Mouse (Mus musculus) forebrain, embryonic 16.5 days (tissue): ENCODE results near the gene Rsl24d1. TPM values are rescaled to one million over a fixed set of nuclear protein-coding genes. Genes with fewer than 3 reads are reported as not detected.
"Not testable (repeated sequence)": the region's sequence is repeated elsewhere in the genome, so short reads cannot be mapped to it uniquely, and the experiment has no call there.

ENCODE experiments used
- ATAC-seq: fragments of 200-750 bp; cut with Nextera tagmentation; 2 replicates; pipeline ENCODE4 v1.8.0; 2017; ENCODE audit warnings: mild to moderate bottlenecking, moderate library complexity
- H3K27ac ChIP-seq: fragments of 300-500 bp; sonication (generic); 2 replicates; pipeline ENCODE4 v1.5.1; 2014; ENCODE audit warnings: low read length, control low read depth
- H3K27me3 ChIP-seq: fragments of 300-500 bp; sonication (generic); replicated peaks from 2 replicates; pipeline ENCODE4 v1.6.1; 2014; ENCODE audit warnings: low read length; ENCODE audit not compliant: control insufficient read depth, insufficient read depth
- H3K36me3 ChIP-seq: fragments of 300-500 bp; sonication (generic); 2 replicates; pipeline ENCODE4 v1.6.1; 2014; ENCODE audit not compliant: control insufficient read depth, insufficient read depth
- H3K4me1 ChIP-seq: fragments of 300-500 bp; sonication (generic); replicated peaks from 2 replicates; pipeline ENCODE4 v1.6.1; 2014; ENCODE audit warnings: low read length; ENCODE audit not compliant: control insufficient read depth, insufficient read depth
- H3K4me2 ChIP-seq: fragments of 300-500 bp; sonication (generic); 2 replicates; pipeline ENCODE4 v1.6.1; 2014; ENCODE audit warnings: mild to moderate bottlenecking, low read length, control low read depth
- H3K4me3 ChIP-seq: fragments of 300-500 bp; sonication (generic); replicated peaks from 2 replicates; pipeline ENCODE4 v1.5.1; 2014; ENCODE audit warnings: mild to moderate bottlenecking, low read length, control low read depth
- H3K9ac ChIP-seq: fragments of 300-500 bp; sonication (generic); replicated peaks from 2 replicates; pipeline ENCODE4 v1.6.1; 2014; ENCODE audit warnings: low read depth, low read length, control low read depth
- H3K9me3 ChIP-seq: fragments of 300-500 bp; sonication (generic); 2 replicates; pipeline ENCODE4 v1.6.1; 2016; ENCODE audit warnings: low read length; ENCODE audit not compliant: control insufficient read depth
- WGBS: fragments of 180-500 bp; shearing (Covaris S2); extraction: QIAGEN DNeasy Blood & Tissue Kit; methylation state at CpG from one replicate; pipeline ENCODE4 v1.1.7; 2014; 5-methylcytosine and 5-hydroxymethylcytosine counted together
- polyA plus RNA-seq: library from polyadenylated mRNA; unstranded; fragments of >200 nt; fragmentation: Nextera tagmentation; extraction: Ambion mirVana; gene quantifications from 2 replicates; pipeline ENCODE4 v1.2.1, GENCODE M21; 2015

Gene Rsl24d1
- polyA plus RNA-seq, 1 experiment from 2014 or later: 118 TPM

GRCm38 (mm10) chr9:73094580-73094979, 18.6 kb upstream of the Rsl24d1 start:
- ATAC-seq: peak; percentile 75
- H3K4me2 ChIP-seq: peak overlapping the region; percentile 23
- no peaks in the 10 kb centered on the region for H3K36me3 ChIP-seq
- no peaks in the 10 kb centered on the region for H3K27me3 ChIP-seq
- H3K9me3 ChIP-seq: no peaks in the 10 kb centered on the region
- H3K4me3 ChIP-seq: no peak overlapping the region
- WGBS: 29% methylated on average over 17 of the region's 17 CpGs
- peaks cover 3% of the 10 kb centered on the region; the same call in 1 of the 2 replicates for H3K4me1 ChIP-seq
- no peak overlapping the region for H3K27ac ChIP-seq
- H3K9ac ChIP-seq: no peak overlapping the region

GRCm38 (mm10) chr9:73097898-73098297, 15.3 kb upstream of the Rsl24d1 start:
- 83% methylated on average over 2 of the region's 2 CpGs for WGBS
- H3K9me3 ChIP-seq: no peaks in the 10 kb centered on the region
- no peak overlapping the region for H3K4me3 ChIP-seq
- ATAC-seq: no peak
- H3K4me2 ChIP-seq: no peak overlapping the region
- H3K9ac ChIP-seq: no peak overlapping the region
- H3K27ac ChIP-seq: no peak overlapping the region
- H3K27me3 ChIP-seq: peaks cover 10% of the 10 kb centered on the region
- peaks cover 3% of the 10 kb centered on the region; the same call in 1 of the 2 replicates for H3K4me1 ChIP-seq
- no peaks in the 10 kb centered on the region for H3K36me3 ChIP-seq

- Histone ChIP-seq H3K9ac (no peak within 1 kb of the TSS), H3K27me3 (peaks cover 25% of the 10 kb centered on the region), H3K4me2 (no peak within 1 kb of the TSS), H3K9me3 (no peaks in the 10 kb centered on the region), H3K27ac (no peak within 1 kb of the TSS), H3K4me3 (no peak within 1 kb of the TSS), H3K36me3 (no peaks in the 10 kb centered on the region), H3K4me1 (peaks cover 6% of the 10 kb centered on the region)
- WGBS: 88% methylated on average over 5 of the region's 5 CpGs
- ATAC-seq: no peak
Measured at GRCm38 (mm10) chr9:73101536-73101935, 11.7 kb upstream of the Rsl24d1 start, which contains the start of gene Khdc3. Khdc3 (plus strand) TSS chr9:73101836.

- 93% methylated on average over 4 of the region's 4 CpGs for WGBS
- H3K4me3 ChIP-seq: peak within 1 kb of the TSS; percentile 35
- H3K27me3 ChIP-seq: peaks cover 25% of the 10 kb centered on the region
Measured at GRCm38 (mm10) chr9:73102181-73102580, 11.0 kb upstream of the Rsl24d1 start, which contains the start of gene Gm20509. Gm20509 (plus strand) TSS chr9:73102470.

GRCm38 (mm10) chr9:73103159-73103879, 9.9 kb upstream of the Rsl24d1 start:
- peak overlapping the region; percentile 50 for H3K9ac ChIP-seq
- H3K36me3 ChIP-seq: no peaks in the 10 kb centered on the region
- 5% methylated on average over 60 of the region's 60 CpGs for WGBS
- H3K27me3 ChIP-seq: peaks cover 25% of the 10 kb centered on the region
- peak overlapping the region; percentile 35 for H3K4me3 ChIP-seq
- peak overlapping the region; percentile 60 for H3K4me2 ChIP-seq
- H3K4me1 ChIP-seq: peaks cover 6% of the 10 kb centered on the region
- H3K9me3 ChIP-seq: no peaks in the 10 kb centered on the region
- no peak overlapping the region for H3K27ac ChIP-seq
- peak; percentile 58; the same call in 1 of the 2 replicates for ATAC-seq

More at GRCm38 (mm10) chr9:73102181-73102580, 11.0 kb upstream of the Rsl24d1 start, which contains the start of gene Gm20509:
- Histone ChIP-seq H3K9ac (peak within 1 kb of the TSS; percentile 50), H3K27ac (no peak within 1 kb of the TSS), H3K4me2 (peak within 1 kb of the TSS; percentile 60), H3K4me1 (peaks cover 6% of the 10 kb centered on the region), H3K9me3 (no peaks in the 10 kb centered on the region), H3K36me3 (no peaks in the 10 kb centered on the region)
- no peak for ATAC-seq

- 31% methylated on average over 5 of the region's 5 CpGs for WGBS
- Histone ChIP-seq H3K9me3 (no peaks in the 10 kb centered on the region), H3K36me3 (no peaks in the 10 kb centered on the region), H3K4me2 (peak overlapping the region; percentile 60), H3K4me3 (peak overlapping the region; percentile 35), H3K27me3 (peaks cover 25% of the 10 kb centered on the region), H3K4me1 (peaks cover 6% of the 10 kb centered on the region), H3K9ac (no peak overlapping the region), H3K27ac (no peak overlapping the region)
- no peak for ATAC-seq
Measured at GRCm38 (mm10) chr9:73103880-73104198, 9.4 kb upstream of the Rsl24d1 start.

- WGBS: 63% methylated on average over 1 of the region's 1 CpGs
- H3K27ac ChIP-seq: no peak overlapping the region
- no peak for ATAC-seq
Measured at GRCm38 (mm10) chr9:73105141-73105540, 8.1 kb upstream of the Rsl24d1 start.

GRCm38 (mm10) chr9:73105771-73106170, 7.5 kb upstream of the Rsl24d1 start:
- peaks cover 25% of the 10 kb centered on the region for H3K27me3 ChIP-seq
- no peaks in the 10 kb centered on the region for H3K36me3 ChIP-seq
- H3K9me3 ChIP-seq: no peaks in the 10 kb centered on the region
- no peak overlapping the region for H3K4me2 ChIP-seq
- ATAC-seq: no peak
- H3K4me1 ChIP-seq: peaks cover 6% of the 10 kb centered on the region
- no peak overlapping the region for H3K9ac ChIP-seq
- no peak overlapping the region for H3K27ac ChIP-seq
- H3K4me3 ChIP-seq: no peak overlapping the region

More at GRCm38 (mm10) chr9:73105141-73105540, 8.1 kb upstream of the Rsl24d1 start:
- Histone ChIP-seq H3K4me3 (no peak overlapping the region), H3K9ac (no peak overlapping the region), H3K36me3 (no peaks in the 10 kb centered on the region), H3K4me1 (peaks cover 6% of the 10 kb centered on the region), H3K9me3 (no peaks in the 10 kb centered on the region), H3K4me2 (no peak overlapping the region), H3K27me3 (peaks cover 25% of the 10 kb centered on the region)

GRCm38 (mm10) chr9:73116704-73117103, 3.5 kb downstream of the Rsl24d1 start:
- Histone ChIP-seq H3K4me1 (peaks cover 12% of the 10 kb centered on the region), H3K36me3 (peaks cover 22% of the 10 kb centered on the region)
- 91% methylated on average over 5 of the region's 6 CpGs for WGBS
- H3K9ac ChIP-seq, H3K9me3 ChIP-seq, H3K27me3 ChIP-seq, H3K4me3 ChIP-seq, H3K27ac ChIP-seq, ATAC-seq, H3K4me2 ChIP-seq: not testable (repeated sequence)
